Mouse (Mus musculus) liver, embryonic 14.5 days (tissue): Measurements from ENCODE around the gene Cntnap2. TPM values are rescaled to one million over a fixed set of nuclear protein-coding genes. Genes with fewer than 3 reads are reported as not detected.
"Not testable (repeated sequence)": the region's sequence is repeated elsewhere in the genome, so short reads cannot be mapped to it uniquely, and the experiment has no call there.

Experiments used
- ATAC-seq: fragments of 200-750 bp; cut with Nextera tagmentation; 2 replicates; pipeline ENCODE4 v1.8.0; 2017; ENCODE audit warnings: moderate number of reproducible peaks, mild to moderate bottlenecking, moderate library complexity; ENCODE audit not compliant: insufficient read depth
- DNase-seq, 3 experiments: peaks; one replicate each; pipeline ENCODE4 v3.0.0-alpha.2; 2012 to 2013; ENCODE audit warnings: low read depth in 3 of 3, low spot score in 3 of 3
- H3K27ac ChIP-seq: fragments of 300-500 bp; sonication (generic); 2 replicates; pipeline ENCODE4 v1.5.1; 2014; ENCODE audit warnings: moderate library complexity, mild to moderate bottlenecking, control low read depth, inconsistent platforms
- H3K27me3 ChIP-seq: fragments of 300-500 bp; sonication (generic); 2 replicates; pipeline ENCODE4 v1.6.1; 2014; ENCODE audit warnings: mild to moderate bottlenecking, low read length, moderate library complexity; ENCODE audit not compliant: control insufficient read depth, insufficient read depth
- H3K36me3 ChIP-seq: fragments of 300-500 bp; sonication (generic); replicated peaks from 2 replicates; pipeline ENCODE4 v1.6.1; 2014; ENCODE audit warnings: low read depth; ENCODE audit not compliant: control insufficient read depth, insufficient read depth
- H3K4me1 ChIP-seq, 2 experiments: fragments of 200-500 bp in 1 of 2; fragments of 300-500 bp in 1 of 2; sonication (generic) in 1 of 2; replicated peaks; 2 replicates each; pipeline ENCODE4 v1.6.1; 2012 to 2014; ENCODE audit warnings: antibody characterized with exemption in 1 of 2, inconsistent platforms in 1 of 2, low read length in 1 of 2; ENCODE audit not compliant: control insufficient read depth in 2 of 2, insufficient read depth in 2 of 2
- H3K4me2 ChIP-seq: fragments of 300-500 bp; sonication (generic); 2 replicates; pipeline ENCODE4 v1.6.1; 2014; ENCODE audit warnings: low read depth, mild to moderate bottlenecking, control low read depth, moderate library complexity
- H3K4me3 ChIP-seq, 2 experiments: fragments of 200-500 bp in 1 of 2; fragments of 300-500 bp in 1 of 2; sonication (generic) in 1 of 2; 2 replicates each; pipeline ENCODE4 v1.5.1; 2012 to 2014; ENCODE audit warnings: low read depth in 2 of 2, low read length in 2 of 2, mild to moderate bottlenecking in 2 of 2, control low read depth in 1 of 2, inconsistent platforms in 1 of 2, moderate library complexity in 1 of 2; ENCODE audit not compliant: insufficient read depth in 1 of 2
- H3K9ac ChIP-seq: fragments of 300-500 bp; sonication (generic); replicated peaks from 2 replicates; pipeline ENCODE4 v1.6.1; 2014; ENCODE audit warnings: mild to moderate bottlenecking, control low read depth, moderate library complexity
- H3K9me3 ChIP-seq: fragments of 300-500 bp; sonication (generic); 2 replicates; pipeline ENCODE4 v1.6.1; 2016; ENCODE audit warnings: low read length, mixed read lengths; ENCODE audit not compliant: control insufficient read depth
- CTCF ChIP-seq: IDR thresholded peaks from 2 replicates; pipeline ENCODE4 v1.5.1; 2016; ENCODE audit warnings: antibody characterized with exemption, low read depth, control low read depth
- EP300 ChIP-seq: IDR thresholded peaks from 2 replicates; pipeline ENCODE4 v1.6.1; 2016; ENCODE audit warnings: antibody characterized with exemption, low read depth
- WGBS: fragments of 180-500 bp; shearing (Covaris S2); extraction: QIAGEN DNeasy Blood & Tissue Kit; methylation state at CpG from one replicate; pipeline ENCODE4 v1.1.7; 2014; ENCODE audit not compliant: insufficient replicate concordance; 5-methylcytosine and 5-hydroxymethylcytosine counted together
- polyA plus RNA-seq, 2 experiments: library from polyadenylated mRNA; depleted of rRNA in 1 of 2; stranded (reverse) in 1 of 2; unstranded in 1 of 2; fragments of >200 nt; fragmentation: Nextera tagmentation in 1 of 2; extraction: Ambion mirVana in 1 of 2; gene quantifications; 2 replicates each; pipeline versions ENCODE4 v1.2.1 to v1.2.3; 2012 to 2014

The Cntnap2 gene
- polyA plus RNA-seq, 2 experiments: 0.38 to 0.39 TPM

DNA sequence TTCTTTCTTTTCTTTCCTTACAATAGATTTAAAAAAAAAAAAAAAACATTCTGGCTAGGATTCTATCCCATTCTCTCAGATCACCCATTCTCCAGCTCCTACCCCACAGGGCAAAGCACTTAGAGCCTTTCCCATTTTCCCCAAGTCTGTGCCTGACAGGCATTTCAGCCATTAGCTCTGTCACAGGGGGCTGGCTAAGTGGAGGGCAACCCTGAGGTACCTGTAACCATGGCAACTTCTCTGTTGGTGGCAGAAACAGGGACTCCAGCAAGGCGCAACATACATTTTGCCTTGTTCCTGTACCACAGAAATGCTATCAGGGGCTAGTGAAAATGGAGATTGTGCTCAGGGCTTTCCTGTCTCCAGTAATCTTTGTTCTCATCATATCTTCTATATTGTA, 2220.0 kb downstream of the Cntnap2 start:
- Histone ChIP-seq H3K4me3 (no peak overlapping the region), H3K36me3 (no peaks in the 10 kb centered on the region), H3K9me3 (no peaks in the 10 kb centered on the region), H3K4me2 (no peak overlapping the region), H3K27ac (no peak overlapping the region), H3K4me1 (no peaks in the 10 kb centered on the region), H3K9ac (no peak overlapping the region), H3K27me3 (no peaks in the 10 kb centered on the region)
- ATAC-seq: no peak
- no peak for TF ChIP-seq EP300
- no peak for TF ChIP-seq CTCF
- 44% methylated on average over 1 of the region's 1 CpGs for WGBS
- DNase-seq: no peak

- DNase-seq (no peak), ATAC-seq (no peak)
- Histone ChIP-seq H3K4me2 (no peak overlapping the region), H3K9me3 (no peaks in the 10 kb centered on the region), H3K4me3 (no peak overlapping the region), H3K9ac (no peak overlapping the region), H3K27me3 (no peaks in the 10 kb centered on the region), H3K36me3 (no peaks in the 10 kb centered on the region), H3K27ac (no peak overlapping the region), H3K4me1 (no peaks in the 10 kb centered on the region)
- no peak for TF ChIP-seq CTCF
- TF ChIP-seq EP300: no peak
Measured at GRCm38 (mm10) chr6:47281584-47281983, 2222.4 kb downstream of the Cntnap2 start.

- Histone ChIP-seq H3K9ac (no peak overlapping the region), H3K27me3 (no peaks in the 10 kb centered on the region), H3K9me3 (no peaks in the 10 kb centered on the region), H3K4me2 (no peak overlapping the region), H3K36me3 (no peaks in the 10 kb centered on the region), H3K4me1 (no peaks in the 10 kb centered on the region), H3K27ac (no peak overlapping the region), H3K4me3 (no peak overlapping the region)
- TF ChIP-seq EP300 (no peak), CTCF (peak; percentile 29; the same call in 1 of the 2 replicates)
- DNase-seq (no peak), ATAC-seq (no peak)
- WGBS: 31% methylated on average over 2 of the region's 2 CpGs
Measured at GRCm38 (mm10) chr6:47284794-47285193, 2225.6 kb downstream of the Cntnap2 start.

DNA sequence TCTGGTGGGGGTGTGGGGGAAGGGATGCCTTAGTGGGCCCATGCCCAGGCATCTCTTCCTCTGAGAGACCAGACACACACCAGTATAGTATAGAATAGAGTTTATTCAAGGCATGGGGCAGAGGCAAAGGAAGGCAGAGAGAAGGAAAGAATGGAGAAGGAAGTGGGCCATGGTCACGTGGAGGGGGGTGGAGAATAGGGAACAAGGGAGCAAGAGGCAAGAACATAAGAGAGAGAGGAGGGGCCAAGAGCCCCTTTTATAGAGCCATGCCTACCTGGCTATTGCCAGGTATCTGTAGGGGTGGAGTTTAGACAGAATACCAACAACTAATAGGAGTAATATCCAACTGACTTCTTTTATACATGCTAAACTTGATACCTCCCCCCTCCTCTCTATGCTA, 2226.6 kb downstream of the Cntnap2 start:
- no peak overlapping the region for H3K4me3 ChIP-seq
- no peak overlapping the region for H3K9ac ChIP-seq
- DNase-seq: no peak
- no peak overlapping the region for H3K27ac ChIP-seq
- H3K9me3 ChIP-seq: no peaks in the 10 kb centered on the region
- H3K27me3 ChIP-seq: no peaks in the 10 kb centered on the region
- H3K4me2 ChIP-seq: no peak overlapping the region
- WGBS: 16% methylated on average over 1 of the region's 1 CpGs
- ATAC-seq: no peak
- no peaks in the 10 kb centered on the region for H3K4me1 ChIP-seq
- TF ChIP-seq EP300 (no peak), CTCF (no peak)
- no peaks in the 10 kb centered on the region for H3K36me3 ChIP-seq

GRCm38 (mm10) chr6:47286247-47286967, 2227.2 kb downstream of the Cntnap2 start:
- not testable (repeated sequence) for H3K9ac ChIP-seq, ATAC-seq
- 47% methylated on average over 12 of the region's 12 CpGs for WGBS

More at GRCm38 (mm10) chr6:47286247-47286967, 2227.2 kb downstream of the Cntnap2 start:
- not testable (repeated sequence) for DNase-seq, H3K9me3 ChIP-seq, H3K4me3 ChIP-seq, H3K36me3 ChIP-seq, H3K27ac ChIP-seq, H3K4me1 ChIP-seq, H3K27me3 ChIP-seq, H3K4me2 ChIP-seq
